Mouse (Mus musculus): ENCODE results near the gene Hist1h3h.

DNA sequence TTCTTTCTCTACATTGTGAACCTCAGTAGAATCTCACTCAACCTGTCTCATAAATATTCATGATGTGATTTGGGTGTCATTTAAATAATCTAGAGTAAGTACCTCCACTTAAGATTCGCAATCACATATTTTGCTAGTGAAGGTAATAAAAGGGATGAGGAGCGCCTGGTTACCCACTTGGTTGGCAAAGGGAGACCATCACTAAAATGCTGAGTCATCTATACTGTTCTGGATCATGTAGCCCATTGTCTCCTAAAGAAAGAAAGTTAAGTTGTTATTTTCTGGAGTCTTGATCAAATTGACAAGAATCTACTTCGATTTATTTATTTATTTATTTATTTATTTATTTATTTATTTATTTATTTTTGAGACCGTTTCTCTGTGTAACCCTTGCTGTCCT lies 10.8 kb upstream of the Hist1h3h start:
- TF ChIP-seq CTCF (IDR thresholded peaks at IDR 0.05; ENCODE audit: control insufficient read depth, insufficient read depth, insufficient replicate concordance, low read depth, low read length) (no peak), POLR2A (IDR thresholded peaks at IDR 0.05; ENCODE audit: control insufficient read depth, low read depth, low read length) (no peak)

All from testis, adult 2 months (tissue).